Mouse (Mus musculus): ENCODE measurements around the gene Fam3b. TPM values are rescaled to one million over a fixed set of nuclear protein-coding genes. Genes with fewer than 3 reads are reported as not detected.

Gene Fam3b
- total RNA-seq (2021), result not detected in 2 replicates
- long read RNA-seq, result 0 reads

DNA sequence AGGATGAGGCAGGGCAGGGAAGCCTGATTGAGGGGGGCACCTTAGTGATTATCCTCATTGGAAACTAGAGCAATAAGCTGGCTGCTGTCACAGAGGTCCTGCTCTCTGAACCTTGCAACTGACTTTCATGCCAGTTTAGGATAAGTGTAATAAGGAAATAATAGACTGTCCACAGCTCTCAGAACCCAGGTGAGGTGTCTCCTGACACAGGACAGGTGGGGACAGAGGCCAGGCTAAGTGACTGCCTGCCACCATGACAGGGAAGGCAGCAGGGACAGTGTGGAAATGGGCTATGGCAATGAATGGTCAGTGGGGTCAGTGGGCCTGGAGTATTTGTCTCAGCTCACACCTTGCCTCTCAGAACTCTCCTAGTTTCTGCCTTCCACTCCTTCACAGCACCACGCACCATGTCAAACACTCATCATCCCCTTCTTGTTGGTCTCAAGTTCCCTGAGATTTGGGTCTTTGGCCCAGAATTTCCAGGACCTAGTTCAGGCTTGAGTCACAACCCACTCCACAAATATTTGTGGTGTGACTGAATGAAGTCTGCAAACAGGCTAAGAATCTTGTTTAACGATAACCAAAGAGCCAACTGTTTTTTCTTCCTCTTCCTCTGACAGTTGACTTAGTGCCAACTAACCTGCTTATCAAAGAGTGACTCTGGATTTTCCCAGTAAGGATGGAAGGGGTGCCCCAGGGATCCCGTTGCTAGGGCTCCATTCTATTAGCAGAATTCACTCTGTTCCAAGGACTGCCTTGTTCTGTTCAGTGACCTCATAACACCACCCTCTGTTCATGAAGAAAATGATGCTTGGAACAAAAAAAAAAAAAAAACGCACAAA, at the start of gene Fam3b:
Gene Fam3b (minus strand): TSS at position 718 of the 842 bp plus-strand sequence.
- no peak for DNase-seq

DNA sequence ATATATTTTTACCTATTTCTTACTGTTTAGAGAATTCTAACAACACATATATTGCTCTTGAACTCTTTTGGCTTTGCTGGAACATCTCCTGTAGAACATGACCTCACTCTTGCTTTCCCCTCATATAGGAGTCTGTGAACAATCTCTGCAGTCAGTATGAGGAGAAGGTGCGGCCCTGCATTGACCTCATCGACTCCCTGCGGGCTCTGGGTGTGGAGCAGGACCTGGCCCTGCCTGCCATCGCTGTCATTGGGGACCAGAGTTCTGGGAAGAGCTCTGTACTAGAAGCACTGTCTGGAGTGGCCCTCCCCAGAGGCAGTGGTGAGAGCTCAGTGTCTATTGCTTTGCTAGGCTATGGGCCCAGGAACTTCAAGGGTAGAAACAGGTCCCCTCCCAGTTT, 29.7 kb upstream of the Fam3b start:
- DNase-seq, result no peak

DNA sequence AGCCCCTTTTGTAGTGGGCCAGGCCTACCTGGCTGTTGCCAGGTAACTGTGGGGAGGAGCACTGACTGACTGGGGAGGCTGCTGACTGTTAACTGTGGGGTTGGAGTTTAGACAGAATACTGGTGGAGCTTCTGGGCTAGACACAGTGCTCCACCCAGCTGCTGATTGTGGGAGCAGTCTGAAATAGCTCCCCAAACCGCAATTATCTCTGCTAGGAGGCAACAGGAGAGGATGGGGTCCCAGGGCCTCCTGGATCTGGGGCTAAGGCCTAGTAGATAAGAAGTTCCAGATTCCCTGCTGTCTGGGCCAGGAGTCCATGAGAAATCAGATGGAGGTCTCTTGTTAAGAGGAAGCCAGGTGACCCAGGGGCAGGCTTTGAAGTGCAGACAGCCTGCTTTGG, 22.2 kb upstream of the Fam3b start:
- DNase-seq, result no peak

DNA sequence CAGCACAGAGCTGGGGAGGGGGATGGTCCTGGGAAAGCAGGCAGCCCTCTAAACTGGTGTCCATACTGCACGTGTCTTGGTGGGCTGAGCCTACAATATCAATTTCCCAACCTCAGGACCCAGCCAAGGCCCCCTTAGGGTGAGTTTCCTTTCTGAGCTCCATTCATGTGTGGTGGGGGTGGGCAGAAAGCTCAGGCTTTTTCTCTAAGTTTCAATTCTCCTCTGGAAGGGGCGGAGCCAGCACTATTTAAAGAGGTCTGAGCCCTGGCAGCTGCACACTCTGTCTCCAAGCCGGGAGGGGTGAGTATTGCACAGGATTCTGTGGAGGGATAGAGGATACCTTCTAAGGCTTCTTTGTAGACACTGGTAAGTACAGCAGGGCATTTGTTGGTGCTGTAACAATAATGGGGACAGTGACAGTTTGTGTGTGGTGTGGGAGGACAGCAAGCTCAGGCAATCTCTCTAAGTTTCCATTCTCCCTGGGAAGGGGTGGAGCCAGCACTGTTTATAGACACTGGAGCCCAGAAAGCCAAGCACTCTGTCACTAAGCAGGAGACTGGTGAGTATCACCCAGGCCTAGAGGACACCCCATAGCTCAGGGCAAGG, 21.3 kb upstream of the Fam3b start:
- peak; percentile 47 for DNase-seq

DNA sequence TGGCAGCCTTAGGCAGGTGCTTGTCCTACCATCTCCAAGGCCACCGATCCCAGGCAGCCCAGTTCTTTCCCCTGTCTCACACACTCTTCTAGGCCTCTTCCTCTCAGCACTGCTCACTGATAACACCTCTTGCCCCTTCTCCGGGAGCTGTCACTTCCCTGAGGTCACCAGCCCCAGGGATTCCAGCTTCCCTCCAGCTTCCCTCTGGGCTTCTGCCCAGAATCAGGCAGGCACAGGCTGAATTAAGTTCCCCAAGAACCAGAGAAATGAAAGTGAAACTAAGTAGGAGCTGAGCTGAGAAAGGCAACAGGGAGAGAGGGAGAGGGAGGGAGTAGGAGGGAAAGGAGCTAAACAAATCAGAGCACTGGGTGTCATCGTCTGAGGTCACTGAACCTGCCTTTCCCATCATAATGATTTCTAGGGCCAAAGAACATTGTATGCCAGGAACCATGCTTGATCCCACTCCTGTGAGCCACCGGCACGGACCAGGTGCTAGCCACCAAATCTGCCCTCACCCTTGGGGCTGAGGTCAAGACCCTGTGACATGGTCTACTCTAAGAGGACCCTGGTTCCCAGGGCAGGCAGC, 20.4 kb upstream of the Fam3b start:
- peak; percentile 41 for DNase-seq

DNA sequence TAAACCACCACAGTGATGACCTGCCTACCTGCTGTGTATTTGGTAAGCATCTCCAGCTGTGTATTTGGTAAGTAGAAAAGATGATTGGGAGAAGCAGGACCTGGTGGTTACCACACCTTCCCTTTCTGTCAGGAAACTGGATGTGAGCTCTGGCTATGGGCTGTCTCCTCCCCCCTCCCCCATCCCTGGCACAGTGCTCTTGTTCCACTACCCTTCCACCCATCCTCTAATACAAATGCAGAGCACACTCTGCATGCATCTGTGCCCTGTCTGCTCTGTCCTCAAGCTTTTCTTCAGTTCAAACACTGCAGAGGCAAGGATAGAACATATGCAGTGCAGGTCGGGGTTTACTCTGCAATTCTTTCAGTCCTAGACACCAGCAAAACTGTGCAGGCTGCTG, 19.8 kb upstream of the Fam3b start:
- no peak for DNase-seq

DNA sequence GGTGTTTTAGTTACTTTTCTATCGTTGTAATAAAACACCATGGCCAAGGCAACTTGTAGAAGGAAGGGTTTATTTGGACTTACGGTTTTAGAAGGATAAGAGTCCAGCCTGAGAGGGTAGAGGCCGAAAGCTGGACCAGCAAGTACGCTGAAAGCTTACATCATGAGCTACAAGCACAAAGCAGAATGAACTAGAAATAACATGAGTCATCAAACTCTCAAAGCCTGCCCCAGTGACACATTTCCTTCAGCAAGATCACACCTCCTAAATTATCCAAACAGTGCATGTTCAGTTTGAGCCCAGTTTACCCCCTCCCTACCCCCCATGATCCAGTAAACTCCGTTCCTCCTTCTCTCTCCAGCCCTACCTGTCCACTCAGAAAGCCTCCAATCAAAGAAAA, 19.1 kb upstream of the Fam3b start:
- no peak for DNase-seq

DNA sequence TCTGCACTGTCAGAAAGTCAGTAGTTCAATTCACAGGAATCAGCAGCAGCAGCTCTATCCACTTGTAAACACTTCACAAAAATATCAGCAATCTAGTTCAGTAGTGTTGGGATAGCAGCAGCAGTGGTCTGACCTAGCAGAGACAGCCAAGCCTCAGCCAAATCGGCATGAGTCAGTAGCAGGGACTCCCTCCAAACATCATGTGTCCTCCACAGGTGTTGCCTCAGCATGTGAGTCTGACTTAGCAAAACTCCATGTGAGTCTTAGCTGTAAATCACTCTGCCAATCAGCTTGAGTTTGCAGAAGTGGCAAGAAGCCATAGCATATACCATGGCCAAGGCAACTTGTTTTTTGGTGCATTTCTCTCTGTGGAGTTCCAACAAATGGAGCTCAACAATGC, 18.5 kb upstream of the Fam3b start:
- DNase-seq, result no peak

DNA sequence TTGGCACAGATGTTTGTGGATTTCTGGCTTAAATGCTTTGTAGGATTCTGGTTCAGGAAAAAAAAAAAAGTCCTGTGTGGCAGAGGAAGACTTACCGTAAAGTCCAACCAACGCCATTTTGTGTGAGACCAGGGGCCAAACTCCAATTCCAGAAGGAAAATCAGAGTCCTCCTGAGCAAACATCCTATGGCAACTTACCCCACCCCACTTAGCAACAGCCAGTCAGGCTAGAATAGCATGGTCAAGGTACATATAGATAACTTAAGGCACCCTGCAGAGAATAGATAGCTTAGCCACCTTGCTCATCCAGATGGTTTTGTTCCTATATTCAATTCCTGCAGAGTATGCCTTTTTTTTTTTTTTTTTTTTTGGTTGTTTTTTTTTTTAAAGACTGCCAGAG, 14.6 kb upstream of the Fam3b start:
- no peak for DNase-seq

DNA sequence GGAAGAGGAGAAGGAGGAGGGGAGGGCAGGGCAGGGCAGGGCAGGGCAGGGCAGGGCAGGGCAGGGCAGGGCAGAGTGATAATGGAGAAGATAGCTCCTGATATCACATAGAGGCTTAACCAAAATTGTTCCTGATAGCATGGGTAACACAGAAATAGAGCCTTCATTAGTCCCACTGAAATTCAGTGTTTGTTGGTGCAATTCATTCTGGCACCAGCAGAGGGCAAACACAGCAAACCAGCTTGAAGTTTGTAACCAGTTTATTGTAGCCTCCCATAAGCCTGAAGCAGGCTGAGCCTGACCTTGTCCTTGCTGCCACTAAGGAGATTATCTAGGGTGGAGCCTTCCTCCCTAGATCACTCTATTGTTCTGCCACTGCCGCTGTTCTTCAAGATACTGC, 8.4 kb upstream of the Fam3b start:
- DNase-seq, result peak; percentile 35

DNA sequence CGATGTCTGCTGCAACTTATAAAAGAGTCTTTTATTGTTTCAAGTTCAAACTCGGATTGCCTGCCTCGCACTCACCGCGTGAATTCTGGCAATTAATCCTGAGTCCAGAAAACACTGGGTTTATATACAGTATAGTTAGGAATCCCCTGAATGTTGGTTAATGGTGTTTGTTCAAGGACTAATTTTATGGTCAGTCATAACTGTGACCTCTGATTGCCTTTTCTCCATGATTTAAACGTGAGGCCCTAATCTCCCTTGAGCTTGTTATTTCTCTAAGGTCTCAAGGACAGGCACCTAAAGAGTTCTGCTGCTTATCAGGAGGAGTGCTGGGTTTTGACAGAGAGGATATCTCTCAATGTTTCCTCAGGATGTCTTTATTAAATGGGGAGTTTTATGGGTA, 7.4 kb upstream of the Fam3b start:
- no peak for DNase-seq

DNA sequence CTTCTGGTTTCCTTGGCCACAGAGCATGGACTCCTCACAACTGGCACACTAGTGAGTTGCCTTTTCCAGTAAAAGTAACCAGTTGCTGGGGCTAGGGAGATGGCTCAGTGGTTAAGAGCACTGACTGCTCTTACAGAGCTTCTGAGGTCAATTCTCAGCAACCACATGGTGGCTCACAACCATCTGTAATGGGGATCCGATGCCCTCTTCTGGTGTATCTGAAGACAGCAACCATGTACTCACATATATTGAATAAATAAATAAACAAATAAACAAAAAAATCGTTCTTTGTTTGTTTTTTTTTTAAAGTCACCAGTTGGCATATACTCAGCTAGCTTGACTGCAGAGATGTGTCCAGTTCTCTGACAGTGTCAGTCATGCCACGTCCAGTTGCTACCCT, 1.7 kb upstream of the Fam3b start:
- DNase-seq, result no peak

DNA sequence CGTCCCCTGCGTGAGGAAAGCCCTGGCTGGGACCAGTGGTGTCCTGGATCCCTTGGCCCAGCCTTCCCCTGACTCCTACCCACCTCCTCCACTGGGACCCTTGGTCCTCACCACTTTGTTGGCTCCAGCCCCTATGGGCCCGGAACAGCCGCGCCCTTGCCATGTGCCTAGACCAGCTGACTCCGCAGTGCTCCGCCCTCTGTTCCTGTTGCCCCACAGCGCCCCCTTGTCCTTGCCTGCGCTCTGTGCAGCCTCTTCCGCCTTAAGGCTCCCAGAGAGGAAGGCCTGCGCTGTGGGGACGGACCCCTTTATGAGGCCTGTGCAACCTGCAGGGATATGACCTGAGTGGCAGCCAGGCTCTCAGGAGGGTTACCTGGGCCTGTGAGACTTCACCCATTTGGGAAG, 2.3 kb downstream of the Fam3b start:
- DNase-seq, result no peak

DNA sequence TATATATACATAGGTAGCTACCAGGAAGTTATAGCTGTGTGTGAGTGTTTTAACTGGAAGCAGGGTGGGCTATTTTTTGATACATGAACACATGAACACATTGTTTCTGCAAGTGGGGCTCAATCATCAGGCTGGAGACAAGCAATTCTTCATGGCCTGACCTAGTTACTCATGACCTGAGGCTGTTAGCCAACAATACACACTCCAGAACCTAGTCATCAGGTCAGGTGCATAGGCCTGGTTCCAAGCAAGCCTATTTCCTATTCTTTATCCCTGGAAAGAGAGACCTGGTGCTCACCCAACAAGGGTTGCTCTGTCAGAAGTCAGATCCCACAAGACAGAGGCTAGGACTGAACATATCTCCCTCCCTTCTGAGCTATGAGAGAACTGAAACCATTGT, 3.1 kb downstream of the Fam3b start:
- no peak for DNase-seq

DNA sequence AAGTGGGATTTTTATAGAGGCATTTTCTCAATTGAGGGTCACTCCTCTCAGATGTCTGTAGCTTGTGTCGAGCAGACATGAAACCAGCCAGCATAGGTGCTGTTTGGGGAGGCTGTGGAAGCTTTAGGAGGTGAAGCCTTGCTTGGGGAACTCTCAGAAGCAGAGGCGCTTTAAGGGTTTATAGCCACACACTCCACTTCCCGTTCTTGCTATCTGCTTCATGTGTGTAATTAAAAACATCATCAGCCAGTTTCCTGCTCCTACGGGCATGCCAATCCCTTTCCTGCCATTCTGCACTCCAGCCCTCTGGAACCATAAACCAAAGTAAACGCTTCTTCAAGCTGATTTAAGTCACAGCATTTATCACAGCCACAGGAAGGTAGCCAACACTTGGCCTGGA, 3.8 kb downstream of the Fam3b start:
- DNase-seq, result no peak

DNA sequence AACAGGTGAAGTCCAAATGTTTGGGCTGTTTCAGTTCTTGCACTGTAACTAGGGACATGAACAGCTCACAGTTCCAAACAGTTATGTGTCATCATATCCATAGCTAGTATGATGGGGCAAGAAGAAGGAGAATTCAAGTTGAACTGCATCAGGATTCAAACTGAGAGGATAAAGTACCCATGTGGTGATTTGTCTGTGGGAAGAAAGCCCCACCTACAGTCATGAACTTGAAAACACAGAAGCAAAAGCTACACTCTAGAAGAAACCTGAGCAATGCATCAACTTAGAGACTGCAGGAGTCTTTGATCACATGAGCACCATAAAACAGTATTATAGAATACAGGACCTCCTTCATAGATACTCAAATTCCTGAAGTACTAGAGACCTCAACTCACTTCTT, 6.8 kb downstream of the Fam3b start:
- DNase-seq, result no peak

DNA sequence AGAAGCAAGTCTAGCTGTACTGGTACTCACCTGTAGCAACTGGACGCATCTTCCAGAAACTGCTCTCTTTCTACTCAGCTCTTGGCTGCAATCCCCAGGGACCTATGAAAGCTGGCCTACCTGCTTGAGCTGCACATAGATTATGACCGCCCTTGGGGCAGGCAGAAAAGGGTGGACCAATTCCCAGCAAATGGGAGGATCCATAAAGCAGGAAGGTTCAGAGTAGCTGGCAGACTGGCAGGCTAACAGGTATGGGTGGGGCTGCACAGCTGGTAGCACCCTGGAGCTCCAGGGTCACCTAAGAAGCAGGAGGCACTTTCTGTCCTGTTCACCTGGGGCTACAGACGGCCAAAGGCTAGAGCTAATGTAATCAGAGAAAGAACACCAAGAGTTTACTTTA, 9.8 kb downstream of the Fam3b start:
- DNase-seq, result no peak

DNA sequence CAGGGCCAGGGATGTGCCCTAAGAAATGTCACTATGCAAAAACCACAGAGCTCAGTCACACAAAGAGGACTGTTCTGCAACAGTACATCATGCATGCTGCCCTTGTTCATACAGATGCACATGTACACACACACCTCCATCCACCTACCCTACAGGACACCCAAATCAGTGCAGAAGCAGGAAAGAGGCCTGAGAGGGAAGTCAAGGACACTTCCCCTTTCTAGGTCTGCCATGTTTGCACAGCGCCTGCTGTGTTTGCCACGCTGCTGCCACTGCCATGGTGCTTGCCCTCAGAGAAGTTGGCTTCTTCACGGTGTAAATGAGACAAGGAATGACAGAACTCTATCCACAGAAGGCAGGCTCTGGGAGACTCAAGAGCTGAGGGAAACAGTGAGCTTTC, 10.8 kb downstream of the Fam3b start:
- no peak for DNase-seq

DNA sequence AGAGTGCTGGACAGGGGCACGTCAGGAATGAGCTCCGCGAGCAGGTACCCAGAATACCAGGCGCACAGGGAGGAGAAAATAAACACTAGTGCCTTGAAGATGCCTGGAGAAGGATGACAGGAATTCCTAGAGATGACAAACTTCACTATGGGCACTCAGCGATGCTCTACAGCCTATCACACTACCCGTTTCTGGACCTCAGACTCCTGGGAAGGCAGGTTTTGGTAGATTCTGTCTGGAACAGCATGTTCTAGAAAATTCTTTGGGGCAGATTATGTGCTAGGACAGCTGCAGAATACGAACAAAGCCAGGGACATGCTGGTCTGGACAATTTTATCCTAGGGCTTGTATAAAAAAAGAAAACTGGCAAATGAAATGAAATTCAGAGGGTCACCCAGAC, 13.7 kb downstream of the Fam3b start:
- no peak for DNase-seq

DNA sequence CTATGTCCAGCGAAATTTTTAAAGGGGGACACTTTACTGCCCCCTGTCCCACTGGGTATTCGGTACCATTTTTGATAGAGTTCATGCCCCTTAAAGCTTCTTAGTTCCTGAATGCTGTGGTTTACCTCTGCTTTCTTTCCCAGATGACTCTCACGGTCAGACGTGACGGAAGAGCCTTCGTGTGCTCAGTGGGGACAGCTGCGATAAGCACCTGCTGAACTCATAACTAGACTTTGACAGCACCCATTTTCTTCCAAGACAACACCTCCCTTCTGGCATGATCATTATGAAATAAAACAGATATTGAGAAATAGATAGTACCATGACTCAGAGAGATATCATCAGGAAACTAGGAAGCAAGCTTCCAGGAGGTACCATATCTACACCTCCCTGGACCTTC, 15.2 kb downstream of the Fam3b start:
- no peak for DNase-seq

DNA sequence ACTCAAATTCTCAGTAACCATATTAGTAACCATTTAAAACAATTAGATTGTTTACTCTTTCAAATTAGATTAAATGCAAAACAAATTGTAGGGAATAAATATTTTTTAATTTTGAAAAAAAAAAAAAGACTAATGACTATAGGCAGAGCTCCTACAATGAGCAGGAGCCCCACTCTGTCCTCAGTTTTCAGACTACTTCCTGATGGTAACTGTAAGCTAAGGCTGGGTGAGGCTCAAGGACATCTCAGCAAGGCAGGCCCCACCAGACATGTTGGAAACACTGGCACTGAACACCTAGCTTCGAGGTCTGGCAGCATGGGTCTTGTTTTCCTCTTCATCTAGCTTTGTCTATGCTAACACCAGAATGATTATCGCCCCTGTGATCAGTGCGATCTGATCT, 16.5 kb downstream of the Fam3b start:
- DNase-seq, result no peak

DNA sequence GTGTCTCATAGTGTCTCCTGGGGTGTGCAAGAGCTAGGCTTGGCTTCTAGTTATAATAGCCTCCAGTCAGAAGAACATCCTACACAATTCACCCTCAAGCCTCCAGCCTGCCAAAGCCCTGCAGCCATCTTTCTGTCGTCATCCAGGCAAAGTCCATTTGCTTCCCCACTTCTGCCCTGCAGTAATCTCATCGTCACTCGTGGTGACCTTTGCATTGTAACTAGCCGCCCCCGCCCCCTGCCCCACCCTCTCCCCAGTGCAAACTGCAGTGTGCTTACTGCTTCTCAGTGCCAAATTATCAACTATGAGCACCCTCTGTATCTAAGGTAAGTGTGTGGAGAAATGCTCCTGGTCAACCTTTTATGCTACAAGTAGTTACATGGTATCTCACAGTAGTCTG, 16.9 kb downstream of the Fam3b start:
- DNase-seq, result no peak

DNA sequence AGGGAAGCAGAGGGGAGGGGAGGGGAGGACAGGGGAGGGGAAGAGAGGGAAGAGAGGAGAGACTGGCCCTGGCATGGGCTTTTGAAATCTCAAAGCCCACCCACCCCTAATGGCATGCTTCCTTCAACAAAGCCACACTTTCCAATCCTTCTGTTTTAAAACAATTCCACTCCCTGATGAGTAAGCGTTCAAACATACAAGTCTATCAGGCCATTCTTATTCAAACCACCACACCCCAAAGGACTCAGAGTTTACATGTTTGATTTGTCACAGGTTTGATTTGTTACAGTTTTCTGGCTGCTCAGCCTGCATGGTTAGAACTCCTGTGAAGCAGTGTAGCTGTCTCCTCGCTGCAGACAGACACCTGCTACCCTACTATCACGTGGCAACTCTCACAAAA, 18.6 kb downstream of the Fam3b start:
- no peak for DNase-seq

DNA sequence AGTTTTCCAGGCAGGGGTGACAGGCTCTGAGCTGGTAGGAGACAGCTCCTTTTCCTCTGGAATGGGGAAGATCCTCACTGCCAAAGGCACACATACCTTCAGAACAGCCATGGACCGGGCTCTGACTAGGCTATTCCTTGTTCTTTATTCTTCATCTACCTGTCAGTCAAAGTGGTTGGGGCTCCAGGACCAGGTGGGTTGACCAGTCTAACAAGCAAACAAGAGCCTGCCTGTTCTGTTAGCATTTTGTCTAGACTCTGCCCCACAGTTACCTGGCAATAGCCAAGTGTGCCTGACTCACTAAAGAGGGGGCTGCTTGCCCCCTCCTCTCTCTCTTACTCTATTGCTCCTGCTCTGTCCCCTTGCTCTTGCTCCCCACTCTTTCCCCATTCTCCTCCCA, 22.2 kb downstream of the Fam3b start:
- DNase-seq, result no peak
